In genomic region chr3:84646331-84646845, GRCm38 (mm10) we compare ENCODE assay signal across 16 mouse cellular contexts. TPM values are rescaled to one million over a fixed set of nuclear protein-coding genes. Genes with fewer than 3 reads are reported as not detected.
DNase-seq lines count a peak whose midpoint lies in the region; ATAC-seq and TF ChIP-seq lines count a peak whose summit lies in the region.
"Had no signal": no experiment of that assay in that cellular context is flagged by ENCODE, and none has a peak within 500 bp of the region (broad histone marks: within the 10 kb centered on the region; RNA-seq: fewer than 3 reads in every experiment).

No protein-coding gene starts in this region.

- TF ChIP-seq CTCF in ES-Bruce4 (IDR thresholded peaks at IDR 0.05; ENCODE audit: low read depth, low read length): no peak
- TF ChIP-seq CTCF in thymus, adult 2 months (IDR thresholded peaks at IDR 0.05; ENCODE audit: borderline replicate concordance, control insufficient read depth, extremely low read depth, insufficient read depth, low read length, poor library complexity): no peak

- no peak overlapping the region for H3K4me2 ChIP-seq in kidney, embryonic 16.5 days (replicated peaks; ENCODE audit: low read depth, low read length)
- H3K4me2 ChIP-seq in myocyte (ENCODE audit: low read depth): peak overlapping the region; percentile 10
- H3K4me2 ChIP-seq: embryonic facial prominence, embryonic 13.5 days; forebrain, embryonic 15.5 days; hindbrain, embryonic 14.5 days; liver, embryonic 12.5 days; midbrain, embryonic 15.5 days; neural tube, embryonic 12.5 days had no signal

- no peak for ATAC-seq in kidney, embryonic 16.5 days (ENCODE audit: low FRiP score, low TSS enrichment)
- ATAC-seq: forebrain, embryonic 15.5 days; liver, embryonic 12.5 days; midbrain, embryonic 15.5 days had no signal

- H3ac ChIP-seq in myocyte (ENCODE audit: control insufficient read depth, insufficient read length): no peak overlapping the region

- no peak for TF ChIP-seq POLR2A in ES-Bruce4 (IDR thresholded peaks at IDR 0.05; ENCODE audit: insufficient read depth, low read length)
- no peak for TF ChIP-seq POLR2A in myocyte (IDR thresholded peaks at IDR 0.05; ENCODE audit: insufficient read length, low read depth)
- no peak for TF ChIP-seq POLR2A in thymus, adult 2 months (IDR thresholded peaks at IDR 0.05; ENCODE audit: control insufficient read depth, extremely low read depth, insufficient read depth, low read length, poor library complexity)

- no peak overlapping the region for H3K9ac ChIP-seq in kidney, embryonic 16.5 days (replicated peaks; ENCODE audit: low read length)
- H3K9ac ChIP-seq in ES-Bruce4 (ENCODE audit: low read depth, poor library complexity, severe bottlenecking): no peak overlapping the region
- H3K9ac ChIP-seq: embryonic facial prominence, embryonic 13.5 days; forebrain, embryonic 15.5 days; hindbrain, embryonic 14.5 days; liver, embryonic 12.5 days; midbrain, embryonic 15.5 days; neural tube, embryonic 12.5 days had no signal

- 71% methylated on average over 8 of the region's 8 CpGs for WGBS in kidney, embryonic 16.5 days
- 78% methylated on average over 8 of the region's 8 CpGs for WGBS in thymus, adult 2 months

- no peak overlapping the region for H3K4me3 ChIP-seq in kidney, embryonic 16.5 days (ENCODE audit: low read length)
- H3K4me3 ChIP-seq in ES-Bruce4 (ENCODE audit: low read depth, low read length) (no peak overlapping the region), myocyte (no peak overlapping the region)
- H3K4me3 ChIP-seq in thymus, adult 2 months (ENCODE audit: control insufficient read depth, insufficient read depth, low read length): no peak overlapping the region
- H3K4me3 ChIP-seq: embryonic facial prominence, embryonic 13.5 days; forebrain, embryonic 15.5 days; liver, embryonic 12.5 days; midbrain, embryonic 15.5 days; neural tube, embryonic 12.5 days had no signal

- no peak overlapping the region for H3K27ac ChIP-seq in kidney, embryonic 16.5 days (ENCODE audit: low read length)
- H3K27ac ChIP-seq in ES-Bruce4 (ENCODE audit: insufficient read depth, low read length): peak overlapping the region; percentile 39
- no peak overlapping the region for H3K27ac ChIP-seq in thymus, adult 2 months (ENCODE audit: control insufficient read depth, insufficient read depth, low read length)
- H3K27ac ChIP-seq: embryonic facial prominence, embryonic 13.5 days; forebrain, embryonic 15.5 days; hindbrain, embryonic 14.5 days; liver, embryonic 12.5 days; midbrain, embryonic 15.5 days; neural tube, embryonic 12.5 days had no signal

- no peaks in the 10 kb centered on the region for H3K4me1 ChIP-seq in kidney, embryonic 16.5 days (ENCODE audit: insufficient read depth, low read length)
- peaks cover 17% of the 10 kb centered on the region for H3K4me1 ChIP-seq in ES-Bruce4 (ENCODE audit: control insufficient read depth, insufficient read depth, low read length)
- no peaks in the 10 kb centered on the region for H3K4me1 ChIP-seq in thymus, adult 2 months (replicated peaks; ENCODE audit: control insufficient read depth, insufficient read depth, low read length)
- H3K4me1 ChIP-seq: liver, embryonic 12.5 days had no signal

- no peaks in the 10 kb centered on the region for H3K27me3 ChIP-seq in kidney, embryonic 16.5 days (ENCODE audit: insufficient read depth, low read length)
- H3K27me3 ChIP-seq in ES-Bruce4 (ENCODE audit: control insufficient read depth, insufficient read depth, low read length, poor library complexity, severe bottlenecking) (no peaks in the 10 kb centered on the region), myocyte (ENCODE audit: control insufficient read depth, insufficient read depth, insufficient read length) (no peaks in the 10 kb centered on the region)
- H3K27me3 ChIP-seq in thymus, adult 2 months (ENCODE audit: control insufficient read depth, insufficient read depth, low read length): no peaks in the 10 kb centered on the region
- H3K27me3 ChIP-seq: embryonic facial prominence, embryonic 13.5 days; forebrain, embryonic 15.5 days; liver, embryonic 12.5 days; midbrain, embryonic 15.5 days; neural tube, embryonic 12.5 days had no signal

- no peak for TF ChIP-seq EP300 in ES-Bruce4 (IDR thresholded peaks at IDR 0.05; ENCODE audit: insufficient read depth, low read depth, low read length)

- peak; percentile 34 for DNase-seq in kidney, adult 9 months
- DNase-seq in adrenal gland, adult 8-10 months: peak; percentile 75
- DNase-seq in thymus, adult 2 months: no peak
- DNase-seq in frontal cortex, postnatal 14 days (ENCODE audit: low spot score in 2 of 2): no peak
- DNase-seq: cerebellum, postnatal 14 days; gastrocnemius, postnatal 36 days; spleen, adult 18-20 months had no signal

- no peaks in the 10 kb centered on the region for H3K36me3 ChIP-seq in kidney, embryonic 16.5 days (ENCODE audit: insufficient read depth, low read length)
- H3K36me3 ChIP-seq in ES-Bruce4 (ENCODE audit: control insufficient read depth, insufficient read depth, low read length, poor library complexity, severe bottlenecking) (no peaks in the 10 kb centered on the region), myocyte (ENCODE audit: control insufficient read depth, insufficient read depth) (no peaks in the 10 kb centered on the region)
- no peaks in the 10 kb centered on the region for H3K36me3 ChIP-seq in thymus, adult 2 months (ENCODE audit: control insufficient read depth, insufficient read depth, low read length)
- H3K36me3 ChIP-seq: embryonic facial prominence, embryonic 13.5 days; forebrain, embryonic 15.5 days; liver, embryonic 12.5 days; midbrain, embryonic 15.5 days; neural tube, embryonic 12.5 days had no signal

- no peaks in the 10 kb centered on the region for H3K79me2 ChIP-seq in myocyte (ENCODE audit: control insufficient read depth, insufficient read depth)

- peaks cover 6% of the 10 kb centered on the region; the same call in 1 of the 2 replicates for H3K9me3 ChIP-seq in kidney, embryonic 16.5 days (ENCODE audit: low read length)
- no peaks in the 10 kb centered on the region for H3K9me3 ChIP-seq in ES-Bruce4 (replicated peaks; ENCODE audit: control insufficient read depth, insufficient read depth, low read length, poor library complexity, severe bottlenecking)
- H3K9me3 ChIP-seq: embryonic facial prominence, embryonic 13.5 days; forebrain, embryonic 15.5 days; midbrain, embryonic 15.5 days; neural tube, embryonic 12.5 days had no signal

TF ChIP-seq in myocyte, 11 proteins besides CTCF, POLR2A, EP300 and RAD21:
- no peak for TF ChIP-seq TCF3 (IDR thresholded peaks at IDR 0.05; ENCODE audit: insufficient read length, low read depth)
- TF ChIP-seq SRF (IDR thresholded peaks at IDR 0.05; ENCODE audit: control insufficient read depth, insufficient read length, low read depth): no peak
- no peak for TF ChIP-seq USF1 (IDR thresholded peaks at IDR 0.05; ENCODE audit: low read depth)
- no peak for TF ChIP-seq TCF12 (IDR thresholded peaks at IDR 0.05; ENCODE audit: insufficient read depth, poor library complexity, severe bottlenecking)
- no peak for TF ChIP-seq MAX (IDR thresholded peaks at IDR 0.05; ENCODE audit: low read depth)
- TF ChIP-seq CEBPB (IDR thresholded peaks at IDR 0.05; ENCODE audit: insufficient read depth, poor library complexity, severe bottlenecking): no peak
- TF ChIP-seq E2F4 (IDR thresholded peaks at IDR 0.05; ENCODE audit: insufficient read depth): no peak
- TF ChIP-seq POLR2AphosphoS2 (IDR thresholded peaks at IDR 0.05; ENCODE audit: insufficient read length, low read depth): no peak
- no peak for TF ChIP-seq MYOD1 (IDR thresholded peaks at IDR 0.05; ENCODE audit: control insufficient read depth in 1 of 3, insufficient read length in 2 of 3, low read depth in 2 of 3)
- no peak for TF ChIP-seq MYOG (IDR thresholded peaks at IDR 0.05; ENCODE audit: control insufficient read depth in 1 of 3, insufficient read depth in 1 of 3, insufficient read length in 2 of 3, low read depth in 2 of 3)
- no peak for TF ChIP-seq REST (IDR thresholded peaks at IDR 0.05; ENCODE audit: insufficient read depth, insufficient read length)
TF ChIP-seq in myocyte: peak in this region for 0.

RNA-seq across cellular contexts. Expression of gene Tmem154, which starts 19.6 kb away (rescaled TPM):
- 0.82 and 0.89 TPM in 2 replicates for polyA plus RNA-seq in kidney, embryonic 16.5 days (2015; fragmentation: Nextera tagmentation; extraction: Ambion mirVana)
- 3.2 and 3.9 TPM in 2 replicates for polyA plus RNA-seq in ES-Bruce4 (2011; ENCODE audit: insufficient read depth, insufficient read length, low read depth, missing spikeins)
- 1 to 10 TPM; 2.2 to 3.8 (median 2.9) TPM for total RNA-seq in adrenal gland, adult 8-10 months (2022)
- polyA plus RNA-seq in myocyte (2012; fragmentation: generic; extraction: Trizol): 0.16 TPM
- 12.4 and 14.4 TPM in 2 replicates for polyA plus RNA-seq in thymus, adult 2 months (2012; rRNA removed)

RNA-seq across cellular contexts. Expression of gene Tigd4, which starts 53.0 kb away (rescaled TPM):
- 0.09 TPM in 1 of 2 replicates, not detected in the other for polyA plus RNA-seq in kidney, embryonic 16.5 days (2015; fragmentation: Nextera tagmentation; extraction: Ambion mirVana)
- polyA plus RNA-seq in ES-Bruce4 (2011; ENCODE audit: insufficient read depth, insufficient read length, low read depth, missing spikeins) (not detected in 2 replicates), myocyte (2012; fragmentation: generic; extraction: Trizol) (0.01 TPM)
- total RNA-seq in adrenal gland, adult 8-10 months (2022): under 1 TPM in 2 of 4 experiments, not detected in 2; 0.06 to 0.18 TPM
- polyA plus RNA-seq in thymus, adult 2 months (2012; rRNA removed): not detected in 2 replicates
- polyA plus RNA-seq: hindbrain, embryonic 14.5 days; midbrain, embryonic 15.5 days had no signal

Comparison
In these comparisons a context has a peak if more than half of its experiments do, and no peak if none do; other contexts are left out.
1. DNase-seq: peak in kidney, adult 9 months (single experiment) and adrenal gland, adult 8-10 months (single experiment); none in thymus, adult 2 months (single experiment) and frontal cortex, postnatal 14 days (0 of 2).